Mouse (Mus musculus) kidney, adult 2 months (tissue): ENCODE measurements around the gene Slc1a1.

Experiments
- CTCF ChIP-seq: fragments of 200-500 bp; conservative IDR thresholded peaks from 2 replicates; pipeline ENCODE4 v1.5.1; 2011; ENCODE audit warnings: low read depth, mild to moderate bottlenecking, control low read depth, low read length, moderate library complexity, mixed read lengths; ENCODE audit not compliant: insufficient read depth, insufficient read length
- POLR2A ChIP-seq: fragments of 200-500 bp; IDR thresholded peaks from one replicate; pipeline ENCODE4 v1.6.1; 2011; ENCODE audit warnings: low read depth, low read length, control low read depth

DNA sequence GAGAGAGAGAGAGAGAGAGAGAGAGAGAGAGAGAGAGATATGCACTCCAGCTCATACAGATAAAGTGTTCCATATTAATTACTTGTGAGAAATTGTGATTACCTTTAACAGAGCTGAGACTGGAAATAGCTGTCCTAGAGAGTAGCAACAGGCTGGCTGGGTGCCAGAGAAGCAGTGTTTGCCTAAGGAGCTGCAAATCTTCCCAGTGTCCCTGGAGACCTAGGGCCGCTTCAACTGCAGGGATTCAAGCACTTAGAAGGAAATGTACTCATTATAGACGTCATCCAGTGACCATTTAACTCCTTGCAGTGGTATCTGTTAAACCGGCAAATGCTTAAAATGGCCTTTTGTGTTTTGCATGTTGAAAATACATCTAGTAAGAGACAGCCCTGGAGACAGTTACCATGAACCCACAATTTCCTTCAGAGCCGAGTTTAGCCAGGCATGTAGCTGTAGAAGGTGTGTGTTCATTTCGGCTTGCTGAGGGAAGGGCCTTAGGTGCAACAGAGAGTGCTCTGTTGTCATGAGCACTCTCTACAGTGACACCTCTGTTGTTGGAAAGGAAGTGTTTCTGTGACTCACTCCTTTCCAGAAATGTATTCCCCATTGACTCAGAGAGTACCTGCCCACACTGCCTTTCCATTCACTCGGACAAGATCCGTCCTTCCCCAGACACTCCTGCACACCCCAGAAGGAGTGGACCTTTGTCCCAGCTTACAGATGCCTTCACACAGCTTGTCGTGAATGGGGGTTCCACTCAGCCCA is 10.3 kb downstream of the Slc1a1 start:
- TF ChIP-seq CTCF: no peak
- no peak for TF ChIP-seq POLR2A
